Mouse (Mus musculus): ENCODE data around the gene Tnf. TPM values are rescaled to one million over a fixed set of nuclear protein-coding genes. Genes with fewer than 3 reads are reported as not detected.

The Tnf gene
- polyA plus RNA-seq, 1 experiment from 2014 or later = 0.35 TPM

DNA sequence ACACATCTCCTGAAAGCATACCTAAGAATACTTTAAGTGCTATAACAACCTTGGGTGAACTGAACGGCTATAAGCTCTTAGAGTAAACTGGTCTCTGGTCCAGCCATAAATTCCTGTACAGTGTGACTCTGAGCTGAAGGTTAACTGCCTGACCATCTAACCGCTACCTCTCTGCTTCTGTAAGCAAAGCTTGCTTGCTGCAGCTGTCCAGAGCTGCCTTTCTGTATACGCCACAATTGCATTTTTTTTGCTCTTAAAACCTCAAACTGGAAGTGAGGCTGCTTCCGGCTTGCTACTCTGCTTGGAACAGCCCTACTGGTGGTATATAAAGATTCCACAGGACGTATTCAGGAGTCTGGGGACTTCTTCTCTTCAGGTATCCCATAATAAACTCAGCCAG lies 30.9 kb upstream of the Tnf start:
- H3K9ac ChIP-seq = peak overlapping the region; percentile 27; the same call in 1 of the 2 replicates
- peak overlapping the region; percentile 16; the same call in 1 of the 2 replicates for H3K4me3 ChIP-seq (replicated peaks)
- no peaks in the 10 kb centered on the region for H3K9me3 ChIP-seq (replicated peaks)
- no peak for DNase-seq
- ATAC-seq (ENCODE audit: low read depth) = no peak
- peaks cover 54% of the 10 kb centered on the region for H3K4me1 ChIP-seq (replicated peaks)
- peak overlapping the region; percentile 96 for H3K4me2 ChIP-seq
- no peaks in the 10 kb centered on the region for H3K27me3 ChIP-seq
- 69% methylated on average over 5 of the region's 5 CpGs for WGBS (ENCODE audit: insufficient replicate concordance)
- H3K27ac ChIP-seq = peak overlapping the region; percentile 94
- peaks cover 41% of the 10 kb centered on the region for H3K36me3 ChIP-seq

DNA sequence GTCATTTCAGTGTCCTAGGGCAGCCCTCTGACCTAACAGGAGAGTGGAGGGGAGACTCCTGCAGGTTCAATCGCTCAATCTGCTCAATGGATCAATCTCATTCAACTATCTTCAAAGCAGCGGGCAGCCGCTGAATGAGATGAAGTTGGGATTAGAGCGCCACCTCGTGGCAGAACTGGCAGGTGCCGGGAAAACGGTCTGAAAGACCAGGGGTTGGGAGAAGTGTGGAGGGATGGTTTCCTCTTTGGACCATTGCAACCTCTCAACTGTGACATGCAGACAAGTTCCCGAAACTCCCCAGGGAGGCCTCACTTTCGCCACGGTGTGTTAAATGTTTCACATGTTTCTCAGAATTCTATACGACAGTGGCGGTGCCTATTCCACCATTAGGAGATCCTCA lies 30.2 kb upstream of the Tnf start:
- WGBS (ENCODE audit: insufficient replicate concordance) = 10% methylated on average over 12 of the region's 12 CpGs
- DNase-seq = peak; percentile 66
- Histone ChIP-seq H3K4me1 (replicated peaks) (peaks cover 54% of the 10 kb centered on the region), H3K27ac (peak overlapping the region; percentile 94; the same call in 1 of the 2 replicates), H3K9me3 (replicated peaks) (no peaks in the 10 kb centered on the region), H3K4me2 (peak overlapping the region; percentile 96), H3K27me3 (no peaks in the 10 kb centered on the region), H3K4me3 (replicated peaks) (peak overlapping the region; percentile 16; the same call in 1 of the 2 replicates), H3K36me3 (peaks cover 47% of the 10 kb centered on the region), H3K9ac (peak overlapping the region; percentile 27; the same call in 1 of the 2 replicates)
- ATAC-seq (ENCODE audit: low read depth) = no peak

DNA sequence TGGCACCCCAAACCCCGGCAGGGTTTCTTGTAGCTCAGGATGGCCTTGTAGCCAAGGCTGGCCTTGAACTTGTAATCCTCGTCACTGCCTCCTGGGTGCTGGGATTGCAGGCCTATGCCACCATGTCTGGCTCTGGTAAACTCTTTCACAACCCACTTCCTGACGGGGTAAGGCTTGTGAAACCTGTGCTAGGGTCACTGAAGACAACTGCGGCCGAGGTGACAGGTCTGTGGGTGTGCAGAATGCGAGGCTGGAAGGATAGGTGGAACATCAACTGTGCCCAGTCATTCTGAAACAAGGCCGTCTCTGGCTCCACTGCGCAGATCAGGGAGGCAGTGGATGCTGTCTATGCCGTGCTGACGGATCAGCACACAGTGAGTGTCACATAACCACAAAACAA lies 29.2 kb upstream of the Tnf start:
- H3K9ac ChIP-seq = no peak overlapping the region
- H3K9me3 ChIP-seq (replicated peaks) = no peaks in the 10 kb centered on the region
- no peak for DNase-seq
- H3K4me2 ChIP-seq = no peak overlapping the region
- H3K4me1 ChIP-seq (replicated peaks) = peaks cover 52% of the 10 kb centered on the region
- no peak overlapping the region for H3K27ac ChIP-seq
- ATAC-seq (ENCODE audit: low read depth) = no peak
- WGBS (ENCODE audit: insufficient replicate concordance) = 75% methylated on average over 10 of the region's 10 CpGs
- no peak overlapping the region for H3K4me3 ChIP-seq (replicated peaks)
- peaks cover 53% of the 10 kb centered on the region for H3K36me3 ChIP-seq
- no peaks in the 10 kb centered on the region for H3K27me3 ChIP-seq

DNA sequence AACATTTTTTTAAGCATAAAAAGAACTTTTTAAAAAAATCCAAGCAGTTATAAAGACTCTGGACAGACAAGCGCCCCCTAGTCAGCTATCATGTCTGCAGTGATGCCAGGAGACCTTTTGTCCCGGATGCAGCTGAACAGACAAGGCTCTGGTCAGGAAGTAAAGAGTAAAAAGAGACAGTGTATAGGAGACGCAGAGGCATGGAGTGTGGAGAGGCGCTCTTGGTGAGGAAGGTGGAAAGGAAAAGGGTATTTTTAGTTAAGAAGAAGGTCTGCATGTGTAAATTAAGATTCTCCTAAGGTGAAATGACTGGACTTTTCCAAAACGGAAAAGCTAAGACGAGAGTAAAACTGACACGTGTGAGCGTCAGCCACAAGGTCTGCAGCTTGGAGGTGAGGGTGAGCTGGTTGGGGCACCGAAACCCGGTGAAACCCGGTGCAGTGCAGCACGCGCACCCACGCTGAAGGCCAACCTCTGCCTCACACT lies 24.8 kb upstream of the Tnf start:
- no peaks in the 10 kb centered on the region for H3K9me3 ChIP-seq (replicated peaks)
- ATAC-seq (ENCODE audit: low read depth) (no peak), DNase-seq (no peak)
- no peak overlapping the region for H3K27ac ChIP-seq
- WGBS (ENCODE audit: insufficient replicate concordance) = 65% methylated on average over 14 of the region's 14 CpGs
- no peak overlapping the region for H3K4me3 ChIP-seq (replicated peaks)
- H3K4me1 ChIP-seq (replicated peaks) = peaks cover 26% of the 10 kb centered on the region
- H3K27me3 ChIP-seq = no peaks in the 10 kb centered on the region
- no peak overlapping the region for H3K4me2 ChIP-seq
- H3K36me3 ChIP-seq = peaks cover 64% of the 10 kb centered on the region
- H3K9ac ChIP-seq = no peak overlapping the region

DNA sequence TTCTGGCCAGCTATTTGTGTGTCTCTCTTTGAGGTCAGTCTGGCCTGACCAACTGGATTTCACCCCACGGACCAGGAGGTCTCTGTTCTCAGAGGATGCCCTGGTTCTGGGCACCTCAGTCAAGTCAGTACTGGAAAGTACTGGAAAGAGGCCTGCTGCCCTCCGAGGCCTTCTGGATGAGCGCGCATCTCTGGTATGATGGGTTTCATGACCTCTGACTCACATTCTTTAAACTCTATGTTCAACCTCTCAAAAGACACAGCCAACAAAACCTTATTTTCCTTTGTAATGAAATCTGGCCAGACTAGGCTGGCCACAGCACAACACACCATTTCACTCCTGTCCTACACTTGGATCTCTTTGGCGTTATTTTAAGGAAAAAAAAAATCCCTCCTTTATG lies 23.6 kb upstream of the Tnf start:
- H3K4me2 ChIP-seq = no peak overlapping the region
- H3K4me3 ChIP-seq (replicated peaks) = no peak overlapping the region
- DNase-seq (no peak), ATAC-seq (ENCODE audit: low read depth) (no peak)
- peaks cover 62% of the 10 kb centered on the region for H3K36me3 ChIP-seq
- H3K27ac ChIP-seq = no peak overlapping the region
- peaks cover 25% of the 10 kb centered on the region for H3K4me1 ChIP-seq (replicated peaks)
- no peaks in the 10 kb centered on the region for H3K27me3 ChIP-seq
- WGBS (ENCODE audit: insufficient replicate concordance) = 77% methylated on average over 5 of the region's 5 CpGs
- H3K9ac ChIP-seq = no peak overlapping the region
- no peaks in the 10 kb centered on the region for H3K9me3 ChIP-seq (replicated peaks)

DNA sequence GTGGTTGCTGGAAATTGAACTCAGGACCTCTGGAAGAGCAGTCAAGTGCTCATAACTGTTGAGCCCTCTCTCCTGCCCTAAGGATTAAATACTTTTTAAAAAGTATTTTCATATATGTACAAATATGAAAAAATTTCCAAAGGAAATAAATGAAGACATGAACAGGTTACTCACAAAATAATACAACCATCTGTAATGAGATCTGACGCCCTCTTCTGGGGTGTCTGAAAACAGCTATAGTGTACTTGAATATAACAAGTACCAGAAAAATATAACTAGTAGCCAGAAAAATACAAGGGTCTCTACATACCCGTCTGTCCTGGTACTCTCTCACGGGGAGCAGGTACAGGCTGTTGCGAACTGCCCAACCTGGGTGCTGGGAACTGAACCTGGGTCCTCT lies 22.8 kb upstream of the Tnf start:
- Histone ChIP-seq H3K9ac (no peak overlapping the region), H3K9me3 (replicated peaks) (no peaks in the 10 kb centered on the region), H3K27me3 (no peaks in the 10 kb centered on the region), H3K4me3 (replicated peaks) (no peak overlapping the region), H3K4me2 (no peak overlapping the region), H3K4me1 (replicated peaks) (peaks cover 31% of the 10 kb centered on the region), H3K36me3 (peaks cover 63% of the 10 kb centered on the region), H3K27ac (no peak overlapping the region)
- ATAC-seq (ENCODE audit: low read depth) = no peak
- 80% methylated on average over 4 of the region's 4 CpGs for WGBS (ENCODE audit: insufficient replicate concordance)
- no peak for DNase-seq

DNA sequence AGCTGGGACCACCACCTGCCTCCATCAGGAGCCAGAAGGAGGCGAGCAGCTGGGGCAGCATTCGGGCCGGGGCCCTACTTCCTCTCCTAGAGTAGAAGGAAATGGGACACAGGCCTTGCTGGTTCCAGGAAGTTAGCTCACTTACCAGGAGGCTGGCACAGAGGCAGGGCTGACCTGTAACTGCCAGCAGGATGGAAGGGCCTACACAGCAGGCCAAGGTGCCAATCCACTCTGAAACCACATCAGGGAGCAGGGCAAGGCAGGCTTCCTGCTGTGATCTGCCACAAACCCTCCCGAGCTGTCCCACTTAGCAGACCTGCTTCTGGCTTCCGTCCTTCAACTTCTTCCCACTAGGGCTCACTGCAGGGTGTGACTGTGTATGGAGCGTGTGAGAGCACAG lies 20.5 kb upstream of the Tnf start:
- H3K4me1 ChIP-seq (replicated peaks) = peaks cover 50% of the 10 kb centered on the region

DNA sequence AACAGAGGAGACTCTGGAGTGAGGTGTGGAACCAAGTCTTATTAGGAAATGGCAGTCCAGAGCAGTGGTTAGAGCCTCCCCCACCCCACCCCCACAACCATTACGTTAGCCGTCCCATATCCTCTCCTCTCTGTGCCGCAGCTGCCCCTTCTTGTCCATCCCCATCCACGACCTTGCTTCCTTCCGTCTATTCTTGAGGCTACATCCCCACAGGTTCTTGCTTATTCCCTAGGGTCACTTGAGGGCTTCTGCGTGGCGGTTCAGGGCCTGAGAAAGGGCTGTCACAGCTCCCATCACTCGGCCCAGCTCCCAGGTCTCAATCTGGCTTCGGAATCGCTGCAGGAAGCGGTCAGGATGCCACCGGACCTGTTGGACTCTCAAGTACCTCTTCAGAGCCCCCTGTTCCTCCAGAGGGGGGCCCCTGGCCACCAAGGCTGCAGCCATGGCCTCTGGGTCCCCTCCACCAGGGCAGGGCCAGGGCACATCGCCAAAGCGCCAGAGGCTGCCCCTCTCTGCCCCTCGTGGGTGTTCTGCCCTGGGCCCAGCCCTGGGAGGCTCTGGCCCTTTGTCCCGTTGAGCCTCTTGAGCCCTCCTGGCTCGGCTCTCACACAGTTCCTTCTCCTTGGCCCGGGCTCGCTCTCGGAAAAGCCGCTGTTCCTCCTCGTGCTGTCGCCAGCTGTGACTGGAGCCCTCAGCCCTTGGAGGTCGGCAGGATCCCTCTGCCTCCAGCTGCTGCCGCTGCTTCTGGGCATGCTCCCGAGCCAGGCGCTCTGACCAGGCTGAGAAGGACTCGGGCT lies 18.5 kb upstream of the Tnf start, which contains the start of gene Gm16181:
TSS of gene Gm16181 (plus strand) at position 679 of the 797 bp plus-strand sequence.
- DNase-seq (no peak), ATAC-seq (ENCODE audit: low read depth) (no peak)
- no peak within 1 kb of the TSS for H3K4me2 ChIP-seq
- 55% methylated on average over 28 of the region's 28 CpGs for WGBS (ENCODE audit: insufficient replicate concordance)
- H3K4me1 ChIP-seq (replicated peaks) = peaks cover 43% of the 10 kb centered on the region
- no peak within 1 kb of the TSS for H3K9ac ChIP-seq
- no peak within 1 kb of the TSS for H3K4me3 ChIP-seq (replicated peaks)
- H3K27ac ChIP-seq = peak within 1 kb of the TSS; percentile 67
- peaks cover 25% of the 10 kb centered on the region for H3K36me3 ChIP-seq
- no peaks in the 10 kb centered on the region for H3K9me3 ChIP-seq (replicated peaks)
- no peaks in the 10 kb centered on the region for H3K27me3 ChIP-seq

More for the DNA sequence above, 20.5 kb upstream of the Tnf start:
- peaks cover 40% of the 10 kb centered on the region for H3K36me3 ChIP-seq
- no peak for DNase-seq
- WGBS (ENCODE audit: insufficient replicate concordance) = 53% methylated on average over 6 of the region's 6 CpGs
- no peak overlapping the region for H3K9ac ChIP-seq
- no peak overlapping the region for H3K4me2 ChIP-seq
- peak overlapping the region; percentile 48 for H3K27ac ChIP-seq
- no peak for ATAC-seq (ENCODE audit: low read depth)
- H3K9me3 ChIP-seq (replicated peaks) = no peaks in the 10 kb centered on the region
- H3K4me3 ChIP-seq (replicated peaks) = no peak overlapping the region
- no peaks in the 10 kb centered on the region for H3K27me3 ChIP-seq

DNA sequence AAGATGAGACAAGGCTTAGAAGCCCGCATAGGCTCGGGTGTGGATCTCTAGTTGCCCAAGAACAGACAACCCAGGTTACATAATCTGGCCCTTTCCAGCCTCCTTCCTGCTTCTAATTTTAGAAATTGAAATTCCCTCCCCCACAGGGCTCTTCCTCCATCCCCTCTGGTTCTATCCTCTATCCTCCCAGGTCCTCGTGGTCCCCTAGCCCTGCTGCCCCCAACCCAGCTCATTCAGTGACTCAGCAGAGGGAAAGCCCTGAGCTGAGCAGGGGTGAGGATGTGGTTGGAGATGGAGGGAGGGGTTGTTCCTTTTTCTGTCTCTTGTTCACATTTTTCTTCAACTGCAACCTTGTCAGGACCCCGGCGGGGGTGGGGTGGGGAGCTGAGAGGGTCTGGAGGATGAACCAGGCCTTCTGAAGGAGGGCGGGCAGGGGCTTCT lies 17.8 kb upstream of the Tnf start:
- peak overlapping the region; percentile 67; the same call in 1 of the 2 replicates for H3K27ac ChIP-seq
- H3K4me2 ChIP-seq = no peak overlapping the region
- H3K36me3 ChIP-seq = peaks cover 19% of the 10 kb centered on the region
- H3K4me3 ChIP-seq (replicated peaks) = no peak overlapping the region
- peak; percentile 28; the same call in 1 of the 2 replicates for ATAC-seq (ENCODE audit: low read depth)
- no peak for DNase-seq
- peaks cover 47% of the 10 kb centered on the region for H3K4me1 ChIP-seq (replicated peaks)
- no peaks in the 10 kb centered on the region for H3K27me3 ChIP-seq
- no peak overlapping the region for H3K9ac ChIP-seq
- 13% methylated on average over 6 of the region's 6 CpGs for WGBS (ENCODE audit: insufficient replicate concordance)
- no peaks in the 10 kb centered on the region for H3K9me3 ChIP-seq (replicated peaks)

DNA sequence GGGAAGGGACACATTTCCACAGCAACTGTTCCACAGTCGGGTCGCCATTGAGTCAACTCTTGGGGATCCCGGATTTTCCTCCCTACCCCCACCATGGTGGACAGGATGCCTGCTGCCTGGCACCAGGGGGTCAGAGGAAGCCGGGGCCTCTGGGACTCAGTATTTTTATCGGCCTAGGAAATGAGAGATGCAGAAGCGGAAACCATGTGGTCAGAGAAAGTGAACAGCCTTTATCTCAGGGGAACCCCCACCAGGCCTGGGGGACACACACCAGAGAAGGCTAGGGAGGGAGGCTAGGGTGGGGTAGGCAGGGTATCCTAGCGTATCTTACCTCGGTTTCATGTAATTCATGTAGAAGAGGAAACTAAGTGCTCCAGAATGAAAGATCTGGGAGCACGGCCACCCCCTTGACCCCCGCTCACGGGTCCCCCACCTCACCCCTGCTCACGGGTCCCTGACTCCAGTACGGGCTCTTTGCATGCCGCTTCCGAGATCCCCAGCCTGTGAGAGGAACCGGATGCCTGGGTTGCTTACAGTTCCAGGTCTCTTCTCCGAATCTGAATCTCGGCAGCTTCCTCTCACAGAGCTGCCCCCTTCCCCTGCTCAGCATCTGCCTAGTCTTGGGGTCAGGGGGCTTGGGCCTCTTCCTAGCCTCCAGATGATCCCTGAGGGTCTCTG lies 16.8 kb upstream of the Tnf start:
- Histone ChIP-seq H3K4me3 (replicated peaks) (no peak overlapping the region), H3K4me1 (replicated peaks) (peaks cover 47% of the 10 kb centered on the region), H3K36me3 (peaks cover 19% of the 10 kb centered on the region), H3K27me3 (no peaks in the 10 kb centered on the region), H3K4me2 (peak overlapping the region; percentile 9; the same call in 1 of the 2 replicates), H3K9ac (no peak overlapping the region), H3K27ac (peak overlapping the region; percentile 67; the same call in 1 of the 2 replicates), H3K9me3 (replicated peaks) (no peaks in the 10 kb centered on the region)
- WGBS (ENCODE audit: insufficient replicate concordance) = 9% methylated on average over 18 of the region's 18 CpGs
- no peak for DNase-seq
- peak; percentile 49; the same call in 1 of the 2 replicates for ATAC-seq (ENCODE audit: low read depth)

DNA sequence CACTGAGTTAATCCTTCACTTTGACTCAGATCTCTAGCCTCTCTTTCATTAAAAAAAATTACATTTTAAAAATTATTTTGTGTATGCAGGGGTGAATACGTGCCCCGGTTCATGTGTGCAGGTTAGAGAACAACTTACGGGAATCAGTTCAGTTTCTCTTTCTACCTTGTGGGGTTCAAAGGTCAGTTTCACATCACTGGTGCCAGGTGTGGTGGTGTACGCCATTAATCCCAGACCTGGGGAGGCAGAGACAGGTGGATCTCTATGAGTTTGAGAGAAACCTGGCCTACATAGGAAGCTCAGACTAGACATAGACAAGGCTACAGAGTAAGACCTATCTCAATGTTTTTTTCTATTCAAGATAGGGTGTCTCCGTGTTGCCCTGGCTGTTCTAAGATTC lies 11.3 kb upstream of the Tnf start:
- Histone ChIP-seq H3K4me3 (replicated peaks) (no peak overlapping the region), H3K9me3 (replicated peaks) (no peaks in the 10 kb centered on the region), H3K27ac (no peak overlapping the region), H3K4me1 (replicated peaks) (peaks cover 14% of the 10 kb centered on the region), H3K4me2 (no peak overlapping the region), H3K36me3 (no peaks in the 10 kb centered on the region), H3K27me3 (no peaks in the 10 kb centered on the region), H3K9ac (no peak overlapping the region)
- no peak for ATAC-seq (ENCODE audit: low read depth)
- 82% methylated on average over 5 of the region's 5 CpGs for WGBS (ENCODE audit: insufficient replicate concordance)
- no peak for DNase-seq
